Mouse (Mus musculus): ENCODE results near the gene Plbd2.

Gene Plbd2

DNA sequence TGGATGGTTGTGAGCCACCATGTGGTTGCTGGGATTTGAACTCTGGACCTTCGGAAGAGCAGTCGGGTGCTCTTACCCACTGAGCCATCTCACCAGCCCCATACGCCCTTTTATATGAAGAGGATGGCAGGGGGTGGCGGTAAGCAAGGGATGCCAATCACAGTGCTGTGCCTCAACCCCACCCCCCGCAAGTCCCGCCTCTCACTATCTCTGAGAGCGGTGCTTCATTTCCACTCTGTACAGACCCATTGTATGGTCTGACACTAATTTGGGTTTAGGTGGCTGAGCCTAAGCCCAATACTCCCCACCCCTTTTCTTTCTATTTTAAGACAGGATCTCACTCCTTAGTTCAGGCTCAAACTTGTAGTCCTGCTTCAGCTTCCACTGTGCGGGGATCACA lies 27.6 kb downstream of the Plbd2 start:
- DNase-seq (ENCODE audit: low spot score in 2 of 2): no peak

DNA sequence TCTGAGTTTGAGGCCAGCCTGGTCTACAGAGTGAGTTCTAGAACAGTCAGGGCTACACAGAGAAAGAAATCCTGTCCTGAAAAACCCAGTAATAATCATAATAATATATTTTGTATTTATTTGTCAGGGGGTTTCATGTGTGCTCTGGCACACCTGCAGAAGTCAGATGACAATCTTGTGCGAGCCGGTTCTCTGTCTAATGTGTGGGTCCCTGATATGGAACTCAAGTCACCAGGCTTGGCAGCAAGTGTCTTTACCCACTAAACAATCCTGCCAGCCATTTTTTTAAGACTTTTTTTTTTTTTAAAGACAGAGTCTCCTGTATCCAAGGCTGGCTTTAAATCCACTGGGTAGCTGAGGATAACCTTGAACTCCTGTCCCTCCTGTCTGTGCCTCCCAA lies 30.1 kb downstream of the Plbd2 start:
- no peak for DNase-seq (ENCODE audit: low spot score in 2 of 2)

DNA sequence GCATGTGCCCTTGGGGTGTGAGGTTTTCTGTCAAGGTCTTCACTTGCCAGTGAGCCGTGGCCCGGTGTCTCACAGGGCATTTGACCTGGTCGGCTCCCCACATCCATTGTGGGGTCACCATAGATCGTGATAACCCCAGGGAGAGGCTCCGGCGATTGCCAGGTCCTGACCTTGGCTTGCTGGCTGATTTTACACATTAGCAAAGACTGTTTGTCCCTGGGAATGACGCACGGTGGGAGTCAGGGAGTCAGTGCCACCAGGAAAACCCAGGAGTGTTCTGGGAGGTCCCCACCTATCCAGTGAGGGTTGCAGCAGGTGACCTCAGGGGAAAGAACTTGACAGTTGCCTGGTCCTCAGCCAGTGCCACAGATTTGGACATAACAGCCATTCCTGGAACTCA lies 30.7 kb downstream of the Plbd2 start, which contains the start of gene Sdsl:
Gene Sdsl, minus strand, starts transcription at position 41 of the 400 bp plus-strand sequence.
- DNase-seq (ENCODE audit: low spot score in 2 of 2): no peak

DNA sequence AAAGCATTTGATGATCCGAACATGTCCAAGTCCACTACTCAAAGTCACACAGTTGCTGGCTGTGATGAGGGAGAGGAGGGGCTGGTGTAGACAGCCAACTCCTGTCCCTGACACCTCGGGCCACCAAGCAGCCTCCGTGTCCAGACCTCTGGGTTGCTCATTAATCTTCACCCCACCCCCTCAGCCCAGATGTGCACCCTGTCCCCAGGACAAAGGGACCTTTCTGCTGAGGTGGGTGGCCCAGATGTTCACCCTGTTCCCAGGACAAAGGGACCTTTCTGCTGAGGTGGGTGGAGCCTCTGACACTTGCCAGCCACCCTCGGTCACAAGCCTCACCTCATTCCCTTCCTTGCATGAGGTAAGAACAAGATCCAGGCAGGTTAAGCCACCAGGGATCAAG lies 31.9 kb downstream of the Plbd2 start:
- no peak for DNase-seq (ENCODE audit: low spot score in 2 of 2)

DNA sequence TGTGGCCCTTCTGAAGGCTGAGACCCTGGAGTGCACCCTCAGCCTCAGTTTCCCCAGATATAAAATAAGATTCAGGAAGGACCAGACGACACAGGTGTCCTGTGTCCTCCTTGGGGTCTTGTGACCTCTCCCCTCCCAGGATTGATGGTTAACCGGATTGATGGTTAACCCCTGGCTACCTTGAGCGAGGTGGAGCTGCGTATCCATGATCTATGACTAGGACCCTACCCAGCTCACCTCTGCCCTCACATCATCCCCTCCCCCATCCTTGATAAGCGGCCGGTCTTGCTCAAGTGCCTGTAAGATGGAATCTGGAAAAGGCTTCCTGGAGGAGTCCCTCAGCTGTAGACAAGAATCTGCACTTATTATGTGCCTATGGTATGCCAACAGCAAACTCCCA lies 34.6 kb downstream of the Plbd2 start:
- no peak for DNase-seq (ENCODE audit: low spot score in 2 of 2)

DNA sequence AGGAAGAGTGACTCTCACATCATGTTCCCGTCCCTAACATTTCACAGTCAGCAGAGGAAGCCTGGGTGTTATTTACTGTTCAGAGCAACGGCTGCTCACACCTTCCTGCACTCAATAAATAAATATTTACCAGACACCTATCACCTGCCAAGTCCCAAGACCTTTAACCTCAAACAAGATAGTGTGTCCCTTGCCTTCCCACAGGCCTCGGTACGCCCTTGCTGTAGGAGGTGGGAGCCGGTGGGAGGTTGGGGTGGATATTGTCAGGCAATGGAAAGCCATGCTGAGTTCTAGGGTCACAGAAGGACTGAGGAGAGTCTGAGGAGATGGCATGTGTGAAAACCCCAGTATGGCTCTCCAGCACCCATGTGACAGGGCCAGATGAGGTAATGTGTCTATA lies 35.1 kb downstream of the Plbd2 start:
- DNase-seq (ENCODE audit: low spot score in 2 of 2): no peak

DNA sequence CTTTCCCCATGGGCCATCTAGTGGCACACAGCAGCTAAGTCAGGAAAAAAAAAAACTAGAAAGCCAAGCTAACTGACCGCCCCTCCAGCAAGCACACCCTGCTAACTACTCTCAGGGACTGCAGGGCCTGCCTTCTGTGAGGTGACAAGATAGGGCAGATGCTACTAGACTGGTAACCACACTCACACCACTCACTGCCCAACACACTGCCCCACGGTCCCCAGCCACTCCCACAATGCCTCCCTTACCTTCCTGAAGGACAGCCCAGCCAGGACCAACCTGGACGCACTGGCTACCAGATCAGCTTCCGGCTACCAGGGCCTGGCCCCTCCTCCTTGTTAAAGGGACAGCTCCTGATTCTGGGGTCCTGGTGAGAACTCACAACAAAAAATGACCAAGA lies 36.4 kb downstream of the Plbd2 start:
- no peak for DNase-seq (ENCODE audit: low spot score in 2 of 2)

DNA sequence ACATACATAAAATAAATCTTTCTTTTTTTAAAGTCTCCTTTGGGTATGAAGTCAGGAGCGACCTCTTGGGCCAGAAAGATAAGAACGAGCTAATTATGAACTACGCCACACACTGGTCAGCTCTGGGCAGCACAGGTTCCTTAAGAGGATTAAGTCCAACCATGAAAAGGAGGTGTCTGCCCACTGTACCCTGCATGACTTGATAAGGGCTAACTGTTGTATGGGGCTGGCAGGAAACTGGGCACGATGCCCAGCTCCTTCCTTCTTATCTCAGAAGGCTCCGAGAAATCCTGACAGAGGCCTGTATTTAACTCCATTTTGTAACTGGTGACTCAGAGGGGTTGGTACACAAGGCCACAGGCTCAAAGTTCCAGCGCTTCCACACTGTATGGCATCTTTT lies 37.6 kb downstream of the Plbd2 start:
- peak in 1 of 2 experiments; percentile 29 for DNase-seq (ENCODE audit: low spot score in 2 of 2)

DNA sequence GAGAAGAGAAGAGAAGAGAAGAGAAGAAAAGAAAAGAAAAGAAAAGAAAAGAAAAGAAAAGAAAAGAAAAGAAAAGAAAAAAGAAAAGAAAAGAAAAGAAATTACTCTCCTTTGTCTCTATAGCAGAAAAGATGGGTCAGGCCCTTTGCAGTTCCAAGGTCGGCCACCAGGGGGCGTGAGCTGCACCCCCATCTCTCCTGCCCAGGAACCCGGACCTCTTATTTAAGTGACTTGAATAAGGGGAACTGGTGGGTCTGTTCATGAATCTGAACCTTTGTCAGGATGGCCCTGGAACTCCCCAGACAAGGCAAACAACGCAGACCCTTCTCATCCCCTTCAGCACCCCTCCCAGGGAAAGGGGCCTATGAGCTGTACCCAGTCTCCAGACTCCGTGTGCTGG lies 38.4 kb downstream of the Plbd2 start:
- no peak for DNase-seq (ENCODE audit: low spot score in 2 of 2)

DNA sequence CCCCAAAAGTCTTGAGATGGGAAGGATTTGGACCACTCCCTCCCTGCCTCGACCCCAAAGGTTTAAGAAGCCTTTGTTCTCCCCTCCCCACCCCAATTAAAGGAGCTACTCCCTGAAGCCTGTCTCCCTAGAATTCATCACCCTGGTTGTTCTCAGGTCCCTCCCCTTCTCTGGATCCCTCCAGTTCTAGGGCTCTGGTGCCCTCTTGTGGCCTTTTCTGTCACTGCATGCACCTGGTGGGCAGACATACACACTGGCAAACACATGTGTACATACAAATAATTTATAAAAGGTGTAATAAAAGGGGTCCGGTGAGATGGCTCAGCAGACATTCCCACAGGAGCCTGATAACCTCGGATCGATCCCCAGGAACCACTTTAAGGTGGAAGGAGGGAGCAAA lies 39.1 kb downstream of the Plbd2 start:
- DNase-seq (ENCODE audit: low spot score in 2 of 2): no peak

DNA sequence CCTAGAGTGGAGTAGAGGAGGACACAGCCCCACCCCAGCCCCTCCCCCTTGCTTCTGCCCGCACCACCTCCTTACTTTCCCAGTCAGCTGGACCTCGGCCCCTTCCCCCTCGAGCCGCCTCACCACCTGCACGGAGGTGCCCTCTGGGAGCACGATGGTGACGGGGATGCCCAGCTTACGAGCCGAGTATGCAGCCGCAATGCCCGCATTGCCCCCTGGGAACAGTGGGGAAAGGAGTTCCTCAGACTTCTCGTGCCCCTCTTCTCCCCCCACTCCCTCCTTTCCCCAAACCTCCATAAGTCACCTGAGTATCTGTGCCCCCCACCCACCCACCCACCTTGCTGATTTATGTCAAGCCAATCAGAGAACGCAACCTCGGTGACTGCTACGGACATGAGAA lies 41.5 kb downstream of the Plbd2 start:
- no peak for DNase-seq (ENCODE audit: low spot score in 2 of 2)

DNA sequence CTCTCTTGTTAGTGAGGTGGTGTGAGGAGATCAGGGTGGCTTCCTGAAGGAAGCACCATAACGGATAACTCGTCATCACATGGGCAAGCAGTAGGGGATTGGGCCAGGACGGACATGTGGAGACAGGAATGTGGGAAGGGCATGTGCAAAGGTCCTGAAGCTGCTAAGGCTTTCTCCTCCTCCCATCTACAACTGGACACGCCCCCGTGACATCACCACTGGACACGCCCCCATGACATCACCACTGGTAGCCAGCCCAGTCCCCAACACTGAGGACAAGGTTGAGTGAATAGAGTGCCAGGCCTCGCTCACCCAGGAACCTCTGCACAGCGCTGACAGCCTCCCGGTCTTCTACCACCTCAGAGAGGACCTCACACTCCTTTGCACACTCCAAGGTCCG lies 44.3 kb downstream of the Plbd2 start:
- no peak for DNase-seq (ENCODE audit: low spot score in 2 of 2)

DNA sequence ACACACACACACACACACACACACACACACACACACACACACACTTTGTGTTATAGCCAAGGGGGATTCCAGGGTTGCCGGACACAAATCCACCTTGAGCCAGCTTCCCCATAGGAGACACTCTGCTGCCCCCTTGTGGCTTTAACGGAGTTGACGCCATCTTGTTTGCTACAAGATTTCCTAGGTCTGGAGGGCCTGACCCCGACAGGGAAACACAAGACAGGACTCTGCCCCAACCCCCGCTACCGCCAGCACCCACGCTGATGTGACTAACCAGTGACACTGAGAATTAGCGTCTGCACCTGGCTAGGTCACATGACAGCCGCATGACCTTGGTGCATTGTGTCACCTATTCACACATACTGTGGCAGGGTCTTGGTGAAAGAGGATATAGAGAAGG lies 45.8 kb downstream of the Plbd2 start:
- DNase-seq (ENCODE audit: low spot score in 2 of 2): peak; percentile 61 to 81

DNA sequence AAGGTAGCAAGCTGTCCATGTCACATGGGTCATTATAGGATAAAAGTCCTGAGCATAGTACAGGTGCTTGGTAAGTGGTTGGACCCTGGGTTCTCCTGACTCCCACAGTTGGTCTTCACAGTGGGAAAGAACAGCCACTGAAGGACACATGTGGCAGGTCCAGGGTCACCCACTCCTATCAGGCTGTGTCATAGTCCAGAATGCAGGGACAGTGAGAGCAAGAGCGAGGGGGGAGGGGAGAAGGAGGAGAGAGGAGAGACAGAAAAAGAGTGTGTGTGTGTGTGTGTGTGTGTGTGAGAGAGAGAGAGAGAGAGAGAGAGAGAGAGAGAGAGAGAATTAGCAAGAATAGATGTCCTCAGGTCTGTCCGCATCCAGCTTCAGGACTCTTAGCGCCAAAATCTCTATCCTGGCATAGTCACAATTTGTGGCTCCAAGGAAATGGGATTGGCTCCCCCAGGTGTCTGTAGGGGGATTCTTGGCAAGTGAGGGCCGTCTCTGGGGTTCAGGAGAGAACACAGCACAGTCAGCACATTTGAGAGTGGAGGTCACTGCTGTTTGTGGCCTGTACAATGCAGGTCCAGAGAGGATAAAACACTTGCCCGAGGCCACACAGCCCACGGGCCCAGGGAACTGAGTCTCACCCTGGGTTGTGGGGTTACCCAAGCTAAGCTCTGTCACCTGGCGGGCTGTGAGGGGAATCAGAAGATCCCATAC lies 46.4 kb downstream of the Plbd2 start:
- no peak for DNase-seq (ENCODE audit: low spot score in 2 of 2)

DNA sequence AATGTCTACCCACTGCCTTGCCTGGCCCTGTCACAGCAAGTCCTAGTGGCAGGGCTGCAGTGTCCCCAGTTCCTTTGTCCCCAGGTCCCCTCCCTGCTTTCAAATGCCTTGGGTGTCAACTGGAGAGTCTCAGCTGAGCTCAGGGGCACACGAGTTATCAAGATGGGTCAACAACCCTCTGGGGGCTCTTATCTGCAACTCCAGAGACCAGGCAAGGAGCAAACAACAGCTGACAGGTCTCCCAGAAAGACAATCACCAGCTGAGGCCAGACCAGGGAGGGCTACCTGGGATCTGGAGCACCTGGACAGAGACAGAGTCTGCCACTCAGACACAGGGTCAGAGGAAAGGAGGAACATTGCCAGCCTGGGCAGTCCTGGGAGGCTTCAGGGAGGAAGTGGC lies 47.2 kb downstream of the Plbd2 start:
- DNase-seq (ENCODE audit: low spot score in 2 of 2): no peak

DNA sequence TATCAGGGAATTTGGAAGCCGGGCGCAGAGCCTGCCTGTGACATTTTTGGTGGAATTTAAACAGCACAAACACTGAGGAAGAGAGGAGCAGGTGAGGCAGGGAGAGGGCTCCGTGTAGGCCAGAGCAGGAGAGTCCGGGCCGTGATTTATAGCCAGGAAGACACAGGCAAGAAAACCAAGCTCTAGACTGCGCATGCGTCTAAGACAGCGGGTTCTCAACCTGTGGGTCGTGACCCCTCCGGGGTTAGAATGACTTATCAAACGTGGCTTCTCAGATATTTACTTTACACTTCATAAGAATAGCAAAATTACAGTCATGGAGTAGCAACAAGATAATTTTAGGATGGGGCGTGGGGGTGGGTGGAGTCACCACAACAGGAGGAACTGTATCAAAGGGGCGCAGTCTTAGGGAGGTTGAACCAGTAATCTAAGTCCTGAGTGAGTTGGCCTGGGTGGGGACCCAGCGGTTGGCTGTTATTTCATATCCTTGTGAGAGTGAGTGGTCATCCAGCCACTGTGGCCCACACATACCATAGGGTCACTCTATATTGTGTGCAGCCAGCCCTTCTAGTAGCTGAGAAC lies 48.6 kb downstream of the Plbd2 start:
- no peak for DNase-seq (ENCODE audit: low spot score in 2 of 2)

DNA sequence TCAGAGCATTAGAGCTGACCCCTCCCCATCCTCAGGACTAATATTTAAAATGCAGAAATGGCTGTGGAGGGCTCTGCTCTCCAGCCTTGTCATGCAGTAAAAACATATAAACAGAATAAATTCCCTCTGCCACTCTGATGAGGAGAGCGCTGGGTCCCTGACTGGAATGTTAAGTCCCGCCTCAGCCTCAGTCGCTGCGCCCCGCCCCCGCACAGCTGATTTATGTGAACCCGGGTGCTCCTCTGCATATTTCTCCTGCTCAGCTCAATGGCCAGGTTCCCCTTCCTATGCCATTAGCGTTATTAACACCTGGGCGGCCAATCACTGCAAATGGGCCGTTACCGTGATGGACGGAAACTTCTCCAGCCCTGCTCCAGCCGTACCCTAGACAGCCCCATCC lies 56.1 kb downstream of the Plbd2 start:
- no peak for DNase-seq (ENCODE audit: low spot score in 2 of 2)

DNA sequence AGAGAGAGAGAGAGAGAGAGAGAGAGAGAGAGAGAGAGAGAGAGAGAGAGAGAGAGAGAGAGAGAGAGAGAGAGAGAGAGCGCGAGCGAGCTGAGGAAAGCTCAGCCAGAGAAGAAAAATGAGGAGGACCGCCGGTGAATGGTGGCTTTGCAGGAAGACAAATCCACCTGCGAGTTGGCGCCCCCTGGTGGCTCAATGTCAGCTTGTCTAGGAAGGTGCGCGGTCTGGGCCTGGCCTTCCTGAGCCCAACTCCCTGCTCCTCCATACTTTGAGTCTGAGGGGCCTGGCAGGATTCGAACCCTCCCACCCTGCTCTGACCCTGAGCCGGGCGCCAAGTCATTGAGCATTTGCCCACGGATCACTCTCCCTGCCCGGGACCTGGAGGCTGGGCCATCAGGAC lies 62.7 kb downstream of the Plbd2 start:
- peak; percentile 81 to 93 for DNase-seq (ENCODE audit: low spot score in 2 of 2)

DNA sequence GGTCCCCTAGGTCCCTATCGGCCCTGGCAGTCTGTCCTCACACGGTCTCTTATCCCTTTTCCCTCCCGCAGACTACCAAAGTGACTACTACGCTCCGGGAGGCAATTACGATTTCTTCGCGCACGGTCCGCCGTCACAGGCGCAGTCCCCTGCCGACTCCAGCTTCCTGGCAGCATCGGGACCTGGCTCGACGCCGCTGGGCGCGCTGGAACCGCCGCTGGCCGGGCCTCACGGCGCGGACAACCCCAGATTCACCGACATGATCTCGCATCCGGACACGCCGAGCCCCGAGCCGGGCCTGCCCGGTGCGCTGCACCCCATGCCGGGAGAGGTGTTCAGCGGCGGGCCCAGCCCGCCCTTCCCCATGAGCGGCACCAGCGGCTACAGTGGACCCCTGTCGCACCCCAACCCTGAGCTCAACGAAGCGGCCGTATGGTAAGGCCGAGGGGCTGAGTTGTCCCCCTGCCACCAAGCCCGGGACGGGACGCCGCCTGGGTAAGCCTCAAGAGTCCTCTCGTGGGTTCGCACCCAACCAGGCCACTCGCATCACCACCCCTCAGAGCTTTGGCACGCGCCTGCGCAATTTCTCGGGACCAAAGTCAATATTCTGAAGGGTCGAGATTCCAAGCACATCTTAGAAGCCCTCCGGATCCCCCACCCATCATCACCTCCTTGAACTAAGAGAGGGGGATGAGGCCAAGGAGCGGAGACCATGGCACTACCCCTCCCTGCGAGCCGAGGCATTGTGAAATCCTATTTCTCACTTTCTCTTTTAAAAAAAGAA lies 63.3 kb downstream of the Plbd2 start:
- no peak for DNase-seq (ENCODE audit: low spot score in 2 of 2)

DNA sequence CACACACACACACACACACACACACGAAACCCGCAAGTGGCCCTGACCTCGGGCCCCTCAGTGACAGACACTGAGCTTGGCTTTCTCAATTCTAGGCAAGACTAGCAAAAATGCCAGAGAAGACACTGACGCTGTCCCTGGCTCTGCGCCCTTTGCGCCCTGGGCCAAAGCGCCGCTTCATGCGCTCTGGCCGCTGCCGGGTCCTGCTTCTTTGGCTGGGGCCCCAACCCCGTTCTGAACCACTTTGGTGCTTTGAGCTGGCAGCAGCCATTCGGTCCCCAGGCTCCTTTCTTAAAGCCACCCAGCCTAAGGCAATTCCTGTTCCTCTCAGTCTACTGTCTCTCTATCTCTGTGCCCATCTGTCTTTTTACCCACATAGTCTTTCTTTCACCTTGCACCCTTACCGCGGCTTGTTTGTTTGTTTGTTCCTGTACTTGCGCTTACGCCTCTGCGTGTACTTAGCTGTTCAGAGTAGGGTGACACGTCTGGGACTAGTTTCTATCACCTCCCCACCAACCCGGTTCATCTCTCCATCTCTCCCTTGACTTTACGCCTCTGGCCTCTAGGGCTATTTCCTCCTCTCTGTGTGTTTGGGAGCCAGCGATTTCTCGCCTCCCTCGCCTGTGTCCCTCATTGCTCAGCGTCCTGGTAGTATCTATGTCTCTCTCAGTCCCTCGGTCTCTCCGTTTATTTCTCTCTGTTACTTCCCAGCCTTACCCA lies 64.3 kb downstream of the Plbd2 start:
- DNase-seq (ENCODE audit: low spot score in 2 of 2): no peak

DNA sequence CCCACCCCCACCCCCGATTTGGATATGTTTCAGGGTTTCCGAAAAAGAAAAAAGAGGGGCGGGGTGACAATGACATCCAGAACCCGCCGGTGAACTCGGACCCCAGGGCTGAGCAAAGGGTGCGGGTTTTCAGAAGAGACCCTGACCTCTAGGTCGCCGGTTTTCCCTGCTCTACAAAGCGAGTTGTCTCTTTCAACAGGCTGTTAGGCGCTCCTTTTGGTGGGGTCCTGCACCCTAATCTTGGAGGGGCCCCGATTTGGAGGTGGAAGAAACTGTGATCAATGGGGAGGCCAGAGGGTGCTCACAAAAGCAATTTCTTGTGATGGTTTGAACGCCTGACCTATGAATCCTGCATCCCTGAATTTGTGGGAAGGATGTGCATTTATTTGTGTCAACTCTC lies 65.0 kb downstream of the Plbd2 start:
- DNase-seq (ENCODE audit: low spot score in 2 of 2): no peak

DNA sequence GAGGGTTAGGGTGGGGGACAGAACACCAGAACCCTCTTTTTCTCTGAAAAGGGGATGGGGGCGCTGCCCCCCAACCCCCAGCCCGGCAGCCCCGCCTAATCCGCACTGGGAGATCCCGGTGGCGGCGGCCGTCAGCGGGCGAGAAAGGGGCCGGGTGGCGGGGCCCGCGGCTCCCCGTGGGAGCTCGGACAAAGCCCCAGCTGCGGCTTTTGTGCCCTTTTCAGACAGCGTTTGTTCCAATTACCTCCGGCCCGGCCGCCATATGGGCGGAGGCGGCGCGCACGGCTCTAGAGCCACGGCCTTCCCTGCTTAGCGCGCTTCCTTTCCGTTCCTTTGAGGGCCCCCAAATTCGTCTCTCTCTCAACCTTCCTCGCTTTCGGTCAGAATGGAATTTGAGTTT lies 65.4 kb downstream of the Plbd2 start:
- DNase-seq (ENCODE audit: low spot score in 2 of 2): no peak
